Mouse (Mus musculus): Measurements from ENCODE around the gene Cul5. TPM values are rescaled to one million over a fixed set of nuclear protein-coding genes. Genes with fewer than 3 reads are reported as not detected.

Gene Cul5
- 60.9 TPM for polyA plus RNA-seq (2014; fragmentation: Illumina TruSeq; extraction: RNeasy Lipid Tissue Mini Kit (QIAGEN cat#74804); ENCODE audit: low read depth, low replicate concordance)

GRCm38 (mm10) chr9:53669680-53670219, at the start of gene Cul5:
Gene Cul5 (minus strand): TSS chr9:53670014.

GRCm38 (mm10) chr9:53705992-53706696, 36.3 kb upstream of the Cul5 start, which contains the start of gene Rab39:
Gene Rab39 (minus strand): TSS chr9:53706232.

DNA sequence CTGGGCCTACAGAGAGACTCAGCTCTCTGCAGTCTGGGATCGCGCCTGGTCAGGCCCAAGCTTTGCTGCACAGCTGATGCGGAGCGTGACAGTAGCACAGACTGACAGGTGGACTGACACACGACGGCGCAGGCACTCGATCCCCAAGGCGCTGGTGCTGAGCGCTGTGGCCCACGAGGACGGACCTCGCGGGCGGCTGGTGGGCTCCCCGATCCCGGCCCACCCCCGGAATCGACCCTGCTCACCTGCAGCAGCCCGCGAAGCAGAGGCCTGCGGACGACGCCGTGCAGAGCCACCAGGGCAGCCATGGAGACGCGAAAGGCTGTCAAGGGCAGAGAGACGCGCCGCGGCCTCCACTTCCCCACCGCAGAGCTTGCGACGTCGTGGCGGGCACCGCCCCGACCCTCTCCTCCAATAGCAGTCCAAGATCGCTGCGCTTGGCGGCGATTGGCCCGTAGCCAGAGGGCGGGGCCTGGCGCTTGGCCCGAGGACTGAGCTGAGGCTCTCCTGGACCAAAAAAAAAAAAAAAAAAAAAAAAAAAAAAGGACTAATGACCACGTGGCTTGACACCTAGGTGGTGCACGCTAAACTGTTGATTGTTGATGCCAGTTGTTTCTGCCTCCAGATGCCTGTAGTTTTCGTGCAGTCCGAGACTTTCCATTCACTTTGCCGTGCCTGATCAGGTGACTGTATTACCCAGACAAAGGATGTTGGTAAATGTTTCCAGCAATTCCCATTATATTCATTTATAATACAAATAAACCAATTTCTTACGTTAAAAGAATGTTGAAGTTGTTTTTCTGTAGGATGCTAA, 59.6 kb downstream of the Cul5 start, which contains the start of gene Acat1:
TSS of gene Acat1 (minus strand) at position 415 of the 814 bp plus-strand sequence.

Other genes with a start within 250 kb of the Cul5 start
- gene Atm, start 133.3 kb downstream of the Cul5 start, polyA plus RNA-seq (2014; fragmentation: Illumina TruSeq; extraction: RNeasy Lipid Tissue Mini Kit (QIAGEN cat#74804); ENCODE audit: low read depth, low replicate concordance): 21.9 TPM
- gene Npat, start 133.0 kb downstream of the Cul5 start, polyA plus RNA-seq (2014; fragmentation: Illumina TruSeq; extraction: RNeasy Lipid Tissue Mini Kit (QIAGEN cat#74804); ENCODE audit: low read depth, low replicate concordance): 33.0 TPM
- gene Acat1, start 59.6 kb downstream of the Cul5 start, polyA plus RNA-seq (2014; fragmentation: Illumina TruSeq; extraction: RNeasy Lipid Tissue Mini Kit (QIAGEN cat#74804); ENCODE audit: low read depth, low replicate concordance): 111 TPM
- 1.1 TPM for gene Rab39, start 36.2 kb upstream of the Cul5 start, polyA plus RNA-seq (2014; fragmentation: Illumina TruSeq; extraction: RNeasy Lipid Tissue Mini Kit (QIAGEN cat#74804); ENCODE audit: low read depth, low replicate concordance)
- 12.8 TPM for gene Slc35f2, start 101.5 kb upstream of the Cul5 start, polyA plus RNA-seq (2014; fragmentation: Illumina TruSeq; extraction: RNeasy Lipid Tissue Mini Kit (QIAGEN cat#74804); ENCODE audit: low read depth, low replicate concordance)
- gene Sln, start 180.2 kb upstream of the Cul5 start, polyA plus RNA-seq (2014; fragmentation: Illumina TruSeq; extraction: RNeasy Lipid Tissue Mini Kit (QIAGEN cat#74804); ENCODE audit: low read depth, low replicate concordance): not detected